Mouse (Mus musculus) lung, embryonic 15.5 days (tissue): Measurements from ENCODE around the gene Erich2. TPM values are rescaled to one million over a fixed set of nuclear protein-coding genes. Genes with fewer than 3 reads are reported as not detected.

ENCODE experiments used
- ATAC-seq: fragments of 200-750 bp; cut with Nextera tagmentation; 2 replicates; pipeline ENCODE4 v1.8.0; 2017; ENCODE audit warnings: moderate number of reproducible peaks, borderline replicate concordance; ENCODE audit not compliant: low FRiP score, low TSS enrichment; ENCODE audit errors: extremely low read depth
- H3K27ac ChIP-seq: fragments of 300-500 bp; sonication (generic); 2 replicates; pipeline ENCODE4 v1.5.1; 2015; ENCODE audit warnings: moderate library complexity, mild to moderate bottlenecking, inconsistent platforms
- H3K27me3 ChIP-seq: fragments of 300-500 bp; sonication (generic); 2 replicates; pipeline ENCODE4 v1.6.1; 2015; ENCODE audit warnings: inconsistent platforms
- H3K36me3 ChIP-seq: fragments of 300-500 bp; sonication (generic); 2 replicates; pipeline ENCODE4 v1.6.1; 2015; ENCODE audit warnings: inconsistent platforms
- H3K4me1 ChIP-seq: fragments of 300-500 bp; sonication (generic); 2 replicates; pipeline ENCODE4 v1.6.1; 2015; ENCODE audit warnings: inconsistent platforms
- H3K4me2 ChIP-seq: fragments of 300-500 bp; sonication (generic); 2 replicates; pipeline ENCODE4 v1.6.1; 2015; ENCODE audit warnings: inconsistent platforms, mild to moderate bottlenecking, moderate library complexity
- H3K4me3 ChIP-seq: fragments of 300-500 bp; sonication (generic); 2 replicates; pipeline ENCODE4 v1.5.1; 2015; ENCODE audit warnings: mild to moderate bottlenecking, inconsistent platforms
- H3K9ac ChIP-seq: fragments of 300-500 bp; sonication (generic); 2 replicates; pipeline ENCODE4 v1.6.1; 2015; ENCODE audit warnings: inconsistent platforms
- H3K9me3 ChIP-seq: fragments of 300-500 bp; sonication (generic); 2 replicates; pipeline ENCODE4 v1.6.1; 2016; ENCODE audit warnings: inconsistent platforms
- WGBS: fragments of 180-500 bp; shearing (Covaris S2); methylation state at CpG from one replicate; pipeline ENCODE4 v1.1.7; 2015; 5-methylcytosine and 5-hydroxymethylcytosine counted together
- polyA plus RNA-seq: library from polyadenylated mRNA; unstranded; fragments of >200 nt; fragmentation: Nextera tagmentation; extraction: Ambion mirVana; gene quantifications from 2 replicates; pipeline ENCODE4 v1.2.1, GENCODE M21; 2015

Gene Erich2
- polyA plus RNA-seq, 1 experiment from 2014 or later, result 6.9 TPM

- H3K9ac ChIP-seq, result no peak overlapping the region
- peak overlapping the region; percentile 23; the same call in 1 of the 2 replicates for H3K4me2 ChIP-seq
- no peaks in the 10 kb centered on the region for H3K36me3 ChIP-seq
- WGBS, result 2% methylated on average over 38 of the region's 38 CpGs
- H3K4me1 ChIP-seq, result peaks cover 68% of the 10 kb centered on the region
- no peak overlapping the region for H3K27ac ChIP-seq
- no peaks in the 10 kb centered on the region for H3K9me3 ChIP-seq
- H3K27me3 ChIP-seq, result peaks cover 99% of the 10 kb centered on the region
- no peak overlapping the region for H3K4me3 ChIP-seq
- ATAC-seq, result no peak
These were observed 55.4 kb downstream of the Erich2 start for GRCm38 (mm10) chr2:70563721-70564645.

- Histone ChIP-seq H3K9ac (no peak overlapping the region), H3K4me3 (no peak overlapping the region), H3K9me3 (no peaks in the 10 kb centered on the region), H3K4me2 (no peak overlapping the region), H3K4me1 (peaks cover 68% of the 10 kb centered on the region), H3K27ac (no peak overlapping the region), H3K27me3 (peaks cover 99% of the 10 kb centered on the region), H3K36me3 (no peaks in the 10 kb centered on the region)
- 10% methylated on average over 15 of the region's 15 CpGs for WGBS
- ATAC-seq, result no peak
These were observed 56.2 kb downstream of the Erich2 start for GRCm38 (mm10) chr2:70564646-70565315.

- Histone ChIP-seq H3K9ac (no peak overlapping the region), H3K4me3 (no peak overlapping the region), H3K9me3 (no peaks in the 10 kb centered on the region), H3K4me2 (peak overlapping the region; percentile 73), H3K27me3 (peaks cover 93% of the 10 kb centered on the region), H3K27ac (no peak overlapping the region), H3K4me1 (peaks cover 66% of the 10 kb centered on the region), H3K36me3 (no peaks in the 10 kb centered on the region)
- no peak for ATAC-seq
- WGBS, result 3% methylated on average over 30 of the region's 30 CpGs
These were observed 57.3 kb downstream of the Erich2 start for GRCm38 (mm10) chr2:70565651-70566602.

GRCm38 (mm10) chr2:70566603-70566981, 58.0 kb downstream of the Erich2 start:
- no peak overlapping the region for H3K4me3 ChIP-seq
- H3K9me3 ChIP-seq, result no peaks in the 10 kb centered on the region
- H3K27ac ChIP-seq, result no peak overlapping the region
- no peak for ATAC-seq
- H3K36me3 ChIP-seq, result no peaks in the 10 kb centered on the region
- peaks cover 89% of the 10 kb centered on the region for H3K27me3 ChIP-seq
- peak overlapping the region; percentile 73 for H3K4me2 ChIP-seq
- H3K4me1 ChIP-seq, result peaks cover 66% of the 10 kb centered on the region
- no peak overlapping the region for H3K9ac ChIP-seq
- WGBS, result 3% methylated on average over 18 of the region's 18 CpGs

GRCm38 (mm10) chr2:70567071-70567681, 58.6 kb downstream of the Erich2 start:
- Histone ChIP-seq H3K9ac (no peak overlapping the region), H3K27me3 (peaks cover 84% of the 10 kb centered on the region), H3K4me2 (peak overlapping the region; percentile 73), H3K27ac (no peak overlapping the region), H3K4me1 (peaks cover 67% of the 10 kb centered on the region), H3K9me3 (no peaks in the 10 kb centered on the region), H3K36me3 (no peaks in the 10 kb centered on the region), H3K4me3 (peak overlapping the region; percentile 37)
- peak; percentile 20; the same call in 1 of the 2 replicates for ATAC-seq
- WGBS, result 10% methylated on average over 23 of the region's 23 CpGs

GRCm38 (mm10) chr2:70567682-70568077, 59.1 kb downstream of the Erich2 start:
- 2% methylated on average over 12 of the region's 12 CpGs for WGBS
- no peak for ATAC-seq
- peaks cover 67% of the 10 kb centered on the region for H3K4me1 ChIP-seq
- H3K4me2 ChIP-seq, result peak overlapping the region; percentile 73
- H3K27me3 ChIP-seq, result peaks cover 79% of the 10 kb centered on the region
- H3K4me3 ChIP-seq, result peak overlapping the region; percentile 37
- no peak overlapping the region for H3K27ac ChIP-seq
- H3K9ac ChIP-seq, result no peak overlapping the region
- no peaks in the 10 kb centered on the region for H3K36me3 ChIP-seq
- H3K9me3 ChIP-seq, result no peaks in the 10 kb centered on the region

GRCm38 (mm10) chr2:70568198-70568941, 59.8 kb downstream of the Erich2 start:
- H3K9me3 ChIP-seq, result no peaks in the 10 kb centered on the region
- H3K4me2 ChIP-seq, result peak overlapping the region; percentile 73
- H3K27me3 ChIP-seq, result peaks cover 79% of the 10 kb centered on the region
- H3K36me3 ChIP-seq, result no peaks in the 10 kb centered on the region
- no peak for ATAC-seq
- no peak overlapping the region for H3K27ac ChIP-seq
- peak overlapping the region; percentile 37 for H3K4me3 ChIP-seq
- H3K9ac ChIP-seq, result peak overlapping the region; percentile 26; the same call in 1 of the 2 replicates
- peaks cover 62% of the 10 kb centered on the region for H3K4me1 ChIP-seq
- WGBS, result under 1% methylated on average over 34 of the region's 34 CpGs

- Histone ChIP-seq H3K9me3 (no peaks in the 10 kb centered on the region), H3K4me3 (no peak overlapping the region), H3K36me3 (no peaks in the 10 kb centered on the region), H3K4me1 (peaks cover 42% of the 10 kb centered on the region), H3K27ac (0 out of 2 replicates have a peak overlapping the region, but pooled peaks have one; percentile 13), H3K4me2 (no peak overlapping the region), H3K9ac (no peak overlapping the region), H3K27me3 (peaks cover 49% of the 10 kb centered on the region)
- WGBS, result 21% methylated on average over 4 of the region's 4 CpGs
- peak; percentile 51; the same call in 1 of the 2 replicates for ATAC-seq
These were observed 63.1 kb downstream of the Erich2 start for GRCm38 (mm10) chr2:70571698-70572097.

- no peak overlapping the region for H3K27ac ChIP-seq
- H3K36me3 ChIP-seq, result no peaks in the 10 kb centered on the region
- H3K9ac ChIP-seq, result no peak overlapping the region
- 38% methylated on average over 9 of the region's 9 CpGs for WGBS
- ATAC-seq, result no peak
- H3K9me3 ChIP-seq, result no peaks in the 10 kb centered on the region
- no peak overlapping the region for H3K4me2 ChIP-seq
- peaks cover 43% of the 10 kb centered on the region for H3K27me3 ChIP-seq
- H3K4me3 ChIP-seq, result no peak overlapping the region
- H3K4me1 ChIP-seq, result peaks cover 37% of the 10 kb centered on the region
These were observed 63.6 kb downstream of the Erich2 start for GRCm38 (mm10) chr2:70572251-70572650.

- H3K27ac ChIP-seq, result no peak overlapping the region
- H3K36me3 ChIP-seq, result no peaks in the 10 kb centered on the region
- no peak for ATAC-seq
- no peak overlapping the region for H3K4me3 ChIP-seq
- no peak overlapping the region for H3K4me2 ChIP-seq
- H3K9ac ChIP-seq, result no peak overlapping the region
- peaks cover 23% of the 10 kb centered on the region for H3K4me1 ChIP-seq
- peaks cover 30% of the 10 kb centered on the region for H3K27me3 ChIP-seq
- H3K9me3 ChIP-seq, result no peaks in the 10 kb centered on the region
- 65% methylated on average over 8 of the region's 8 CpGs for WGBS
These were observed 65.1 kb downstream of the Erich2 start for GRCm38 (mm10) chr2:70573544-70574210.
